Mouse (Mus musculus): ENCODE measurements around the gene Zap70.
"Not testable (repeated sequence)": the region's sequence is repeated elsewhere in the genome, so short reads cannot be mapped to it uniquely, and the experiment has no call there.

The Zap70 gene

DNA sequence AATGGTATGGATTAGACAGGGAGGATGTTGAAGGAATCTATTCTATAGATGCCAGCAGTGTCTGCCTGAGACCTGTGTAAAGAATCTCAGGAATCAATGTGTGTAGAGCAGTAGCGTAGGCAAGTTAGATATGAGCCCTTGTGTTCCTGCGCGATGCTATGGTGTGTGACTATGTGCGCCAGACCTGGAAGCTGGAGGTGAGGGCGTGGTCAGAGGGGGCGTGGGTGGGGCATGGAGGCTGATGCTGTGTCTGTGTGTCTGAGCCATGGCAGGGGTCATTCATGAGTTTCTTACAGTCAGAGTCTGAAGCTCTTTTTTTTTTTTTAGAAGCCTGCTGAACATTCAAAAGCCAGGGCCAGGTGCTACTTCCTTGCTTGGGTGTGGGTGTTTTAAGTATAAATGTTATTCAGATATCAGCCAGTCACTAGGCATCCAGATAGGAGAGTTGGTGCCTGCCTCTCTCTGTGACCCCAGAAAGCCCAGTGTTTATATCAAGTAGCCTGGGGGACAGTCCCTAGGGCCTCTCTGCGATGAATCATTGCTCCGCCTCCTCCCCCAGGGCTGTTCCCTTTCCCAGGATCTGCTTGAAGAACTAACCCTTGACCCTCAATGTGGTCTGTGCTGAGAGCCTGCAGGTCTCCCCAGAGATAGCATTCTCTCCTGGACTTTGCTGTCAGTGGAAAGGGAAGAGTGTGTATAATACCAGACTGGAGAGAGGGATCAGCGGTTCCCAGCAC lies 10.8 kb downstream of the Zap70 start:
- no peak for DNase-seq (ENCODE audit: low spot score)

GRCm38 (mm10) chr1:36780793-36781192 lies 19.2 kb downstream of the Zap70 start:
- no peak for DNase-seq (ENCODE audit: low spot score)

DNA sequence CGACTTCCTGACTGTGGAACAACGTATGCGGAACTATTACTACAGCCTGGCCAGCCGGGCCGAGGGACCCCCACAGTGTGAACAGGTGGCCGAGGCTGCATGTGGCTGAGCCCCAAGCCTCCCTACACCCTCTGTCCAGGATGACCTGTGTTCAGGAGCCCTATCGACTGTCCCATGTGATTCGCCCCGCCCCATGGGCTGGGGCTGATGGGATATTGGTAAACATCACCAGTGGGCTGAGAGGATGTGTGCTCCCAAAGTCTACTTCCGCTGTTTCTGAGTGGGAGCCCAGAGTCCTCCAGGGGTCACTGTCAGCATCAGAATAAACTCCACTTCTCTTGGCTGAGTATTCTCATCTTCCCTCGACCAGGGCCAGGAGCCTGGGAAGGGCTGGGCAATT lies 20.9 kb downstream of the Zap70 start:
- no peak for DNase-seq (ENCODE audit: low spot score)

DNA sequence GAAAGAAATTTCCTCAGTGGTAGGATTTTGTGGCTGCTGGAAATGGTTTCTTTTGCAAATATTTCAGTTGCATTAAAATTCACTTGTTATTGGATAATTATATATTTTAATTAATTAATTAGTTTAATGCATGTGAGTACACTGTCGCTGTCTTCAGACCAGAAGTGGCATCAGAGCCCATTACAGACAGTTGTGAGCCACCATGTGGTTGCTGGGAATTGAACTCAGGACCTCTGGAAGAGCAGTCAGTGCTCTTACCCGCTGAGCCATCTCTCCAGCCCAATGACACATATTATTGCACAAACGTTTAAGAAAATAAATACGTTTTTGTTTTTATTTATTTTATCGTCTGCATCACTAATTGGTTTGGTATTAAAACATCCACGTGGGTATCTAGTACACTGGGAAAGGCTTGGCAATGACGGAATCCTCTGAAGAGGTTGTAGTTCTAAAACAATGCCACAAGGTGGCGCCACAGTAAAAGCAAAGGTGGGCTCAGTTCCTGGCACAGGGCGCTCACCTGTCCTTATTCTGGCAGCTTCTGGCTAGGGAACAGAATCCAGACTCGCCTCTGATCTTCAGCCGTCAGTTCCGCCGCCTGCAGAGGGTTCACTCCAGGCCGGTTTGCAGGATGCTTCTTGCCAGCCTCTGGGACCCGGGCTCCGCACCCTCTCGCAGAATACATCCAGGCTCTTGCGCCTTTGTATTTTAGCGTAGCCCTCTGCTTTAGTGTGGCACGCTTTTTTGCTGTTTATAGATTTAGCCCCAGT lies 23.0 kb downstream of the Zap70 start:
- no peak for DNase-seq (ENCODE audit: low spot score)

- no peak for DNase-seq (ENCODE audit: low spot score)
Measured at GRCm38 (mm10) chr1:36785238-36785641, 23.6 kb downstream of the Zap70 start.

- DNase-seq (ENCODE audit: low spot score): no peak
Measured at GRCm38 (mm10) chr1:36786377-36786776, 24.8 kb downstream of the Zap70 start.

DNA sequence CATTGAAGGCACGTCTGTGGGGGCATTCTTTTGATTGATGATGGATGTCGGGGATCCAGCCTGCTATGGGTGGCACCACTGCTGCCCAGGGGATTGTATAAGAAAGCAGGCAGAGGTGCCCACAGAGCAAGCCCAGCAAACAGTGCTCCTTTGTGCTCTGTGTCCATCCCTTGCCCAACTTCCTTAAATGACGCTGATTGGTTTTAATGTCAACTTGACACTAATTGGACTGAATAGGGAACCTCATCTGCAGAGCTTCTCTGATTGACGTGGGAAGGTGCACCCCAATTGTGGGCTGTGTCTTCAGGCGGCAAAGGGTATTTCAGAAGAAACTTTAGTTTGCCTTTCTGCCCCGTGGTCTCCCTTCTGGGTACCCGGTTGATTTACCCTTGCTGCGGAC lies 27.8 kb downstream of the Zap70 start:
- DNase-seq (ENCODE audit: low spot score): no peak

- DNase-seq (ENCODE audit: low spot score): no peak
Measured at GRCm38 (mm10) chr1:36796711-36797110, 35.1 kb downstream of the Zap70 start.

- DNase-seq (ENCODE audit: low spot score): no peak
Measured at GRCm38 (mm10) chr1:36797481-36797880, 35.9 kb downstream of the Zap70 start.

DNA sequence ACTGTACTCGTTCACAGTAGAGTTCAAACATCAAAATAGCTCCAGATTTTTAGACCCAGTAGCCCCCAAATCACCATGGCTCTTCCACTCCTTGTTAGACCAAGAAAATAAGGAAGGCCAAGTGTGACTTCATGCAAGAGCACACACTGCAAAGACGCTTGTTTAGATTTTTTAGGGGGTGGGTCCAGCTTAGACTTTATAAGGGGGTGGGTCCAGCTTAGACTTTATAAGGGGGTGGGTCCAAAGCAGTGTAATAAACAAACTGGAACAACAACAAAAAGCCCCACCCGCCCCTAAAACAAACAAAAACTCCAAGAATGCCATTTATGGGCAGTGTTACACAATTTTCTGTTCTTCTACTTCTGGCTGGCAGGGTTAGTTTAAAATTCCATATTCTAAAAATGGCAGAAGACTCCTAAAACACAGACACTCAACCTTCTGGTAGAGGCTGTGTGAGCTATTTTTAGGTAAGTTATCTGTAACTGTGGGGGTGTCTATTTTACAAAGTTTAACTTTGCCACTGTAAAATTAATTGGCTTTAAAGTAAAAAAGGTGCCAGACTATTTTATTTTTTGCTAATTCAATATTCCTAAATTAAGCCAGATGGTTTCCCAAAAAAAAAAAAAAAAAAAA lies 38.9 kb downstream of the Zap70 start:
- DNase-seq (ENCODE audit: low spot score): no peak

DNA sequence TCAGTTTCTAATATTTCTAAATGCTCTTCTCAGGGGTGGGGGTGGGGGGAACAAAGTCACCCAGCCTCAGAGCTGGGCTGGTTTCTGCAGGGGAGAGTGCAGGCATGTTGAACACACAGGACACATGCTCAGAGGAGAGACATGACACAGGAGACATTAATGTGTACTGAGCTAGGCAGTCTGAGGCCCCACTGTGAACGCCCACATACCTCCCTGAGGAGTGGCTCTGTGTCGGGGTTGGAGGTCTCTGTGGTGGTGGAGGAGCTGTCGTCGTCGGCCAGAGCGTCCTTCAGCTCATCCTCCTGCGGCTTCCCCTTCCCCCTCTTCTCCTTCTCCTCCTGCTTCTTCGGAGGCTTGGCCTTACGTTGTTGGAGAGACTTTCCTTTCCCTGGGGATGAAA lies 42.7 kb downstream of the Zap70 start:
- DNase-seq (ENCODE audit: low spot score): no peak

DNA sequence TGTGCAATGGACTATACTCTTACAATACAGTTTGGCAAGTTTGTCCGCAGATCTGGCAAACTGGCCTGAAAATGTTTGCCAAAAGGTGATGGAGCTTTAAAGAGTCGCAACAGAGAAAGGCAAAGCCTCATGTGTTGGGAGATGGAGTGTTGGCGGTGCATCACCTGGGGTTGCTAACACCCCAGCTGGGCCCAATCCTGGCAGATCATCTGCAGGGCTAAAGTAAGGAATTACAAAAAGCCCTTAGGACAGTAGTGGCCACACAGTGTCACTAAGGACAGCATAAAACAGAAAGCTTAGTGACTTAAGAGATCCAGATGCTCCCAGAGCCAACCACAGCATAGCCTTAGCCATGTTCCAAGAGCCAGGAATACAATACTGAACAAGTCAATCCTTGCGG lies 43.2 kb downstream of the Zap70 start:
- no peak for DNase-seq (ENCODE audit: low spot score)

GRCm38 (mm10) chr1:36806181-36806905 lies 44.7 kb downstream of the Zap70 start:
- DNase-seq (ENCODE audit: low spot score): no peak

DNA sequence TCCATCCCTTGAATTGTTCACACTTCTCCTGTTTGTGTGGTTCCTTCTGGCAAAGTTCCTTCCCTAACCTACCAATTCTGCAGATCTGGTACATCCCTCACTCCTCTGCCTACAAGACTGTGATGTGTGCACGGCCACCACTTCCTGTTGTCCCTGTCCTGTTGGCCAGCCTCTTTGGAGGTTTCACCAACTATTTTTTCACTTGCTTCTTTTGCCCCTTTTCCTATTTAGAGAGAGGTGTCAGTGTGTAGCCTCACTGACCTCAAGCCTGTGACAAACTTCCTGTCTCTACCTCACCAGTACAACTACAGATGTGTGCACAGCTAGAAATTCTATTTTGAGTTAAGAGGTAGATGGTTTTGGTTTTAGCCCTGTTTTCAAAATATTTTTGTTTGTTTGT lies 45.5 kb downstream of the Zap70 start:
- no peak for DNase-seq (ENCODE audit: low spot score)

- no peak for DNase-seq (ENCODE audit: low spot score)
Measured at GRCm38 (mm10) chr1:36807782-36808565, 46.4 kb downstream of the Zap70 start.

DNA sequence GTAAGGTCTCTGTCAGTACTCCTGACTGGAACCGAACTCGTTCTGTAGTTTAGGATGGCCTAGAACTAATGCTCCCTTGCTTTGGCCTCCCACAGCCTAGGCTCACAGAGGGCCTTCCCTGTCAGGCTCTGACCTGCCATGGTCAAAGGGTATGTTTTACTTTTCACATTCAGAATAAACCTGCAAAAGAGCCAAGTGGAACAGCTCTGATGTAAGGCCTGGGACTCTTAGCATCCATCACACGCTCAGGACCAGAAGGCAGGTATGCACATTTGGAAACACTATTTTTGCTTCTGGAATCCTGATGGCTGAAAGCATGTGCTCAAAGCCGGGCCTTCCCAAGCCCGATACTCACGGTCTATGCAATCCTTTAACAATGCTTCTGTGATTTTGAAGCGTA lies 50.2 kb downstream of the Zap70 start:
- no peak for DNase-seq (ENCODE audit: low spot score)

DNA sequence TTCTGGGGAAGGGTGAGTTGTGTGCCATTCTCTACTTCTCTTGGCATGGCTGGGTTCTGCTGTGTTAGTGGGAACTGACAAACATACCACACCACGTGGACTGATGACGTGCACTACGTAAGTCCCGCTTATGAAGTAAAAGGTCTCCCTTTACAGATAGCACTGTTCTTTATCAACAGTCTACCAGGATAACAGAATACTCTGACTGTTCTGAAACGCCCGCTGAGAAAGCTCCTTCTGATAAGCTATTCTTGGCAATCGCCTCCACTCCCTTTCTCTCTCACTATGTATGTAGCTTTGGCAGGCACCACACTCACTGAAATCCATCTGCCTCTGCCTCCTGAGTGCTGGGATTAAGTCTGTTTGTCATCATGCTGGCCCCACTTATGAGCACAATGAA lies 51.8 kb downstream of the Zap70 start:
- DNase-seq (ENCODE audit: low spot score): no peak

DNA sequence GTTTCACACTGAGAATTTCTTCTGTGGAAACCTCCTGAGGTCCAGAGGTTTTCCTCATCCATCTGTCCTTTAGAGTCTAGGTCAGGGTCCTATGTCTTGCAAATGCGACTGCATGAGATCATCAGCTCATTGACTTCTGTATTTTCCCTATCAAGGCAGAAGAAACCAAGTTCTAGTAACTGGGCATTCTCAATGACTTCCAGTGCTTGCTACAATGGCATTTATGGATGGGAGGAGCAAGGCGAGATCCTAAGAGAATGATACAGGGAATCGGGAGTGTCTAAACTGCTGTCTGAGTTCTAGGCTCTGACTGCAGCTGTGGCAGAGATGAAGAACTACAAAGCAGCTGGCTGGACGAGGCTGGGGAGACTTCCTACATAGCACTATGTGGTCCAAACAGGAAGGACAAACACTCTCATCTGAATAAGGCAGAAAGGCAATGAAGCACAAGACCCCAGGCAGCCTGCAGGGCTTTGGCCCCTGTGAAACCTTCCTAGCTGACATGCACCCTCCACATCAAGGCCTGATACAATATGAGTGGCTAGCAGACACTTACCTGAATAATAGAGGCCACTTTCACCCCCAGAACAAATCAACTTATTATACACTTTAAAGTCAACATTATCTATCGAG lies 52.8 kb downstream of the Zap70 start:
- no peak for DNase-seq (ENCODE audit: low spot score)

- no peak for DNase-seq (ENCODE audit: low spot score)
Measured at GRCm38 (mm10) chr1:36815166-36815565, 53.6 kb downstream of the Zap70 start.

- not testable (repeated sequence) for DNase-seq (ENCODE audit: low spot score)
Measured at GRCm38 (mm10) chr1:36821918-36822317, 60.3 kb downstream of the Zap70 start.

- DNase-seq (ENCODE audit: low spot score): no peak
Measured at GRCm38 (mm10) chr1:36824356-36824755, 62.8 kb downstream of the Zap70 start.
